Mouse (Mus musculus) MEL (cell line): ENCODE measurements around the gene Stra6. TPM values are rescaled to one million over a fixed set of nuclear protein-coding genes. Genes with fewer than 3 reads are reported as not detected.

Experiments
- DNase-seq: peaks from one replicate; pipeline ENCODE4 v3.0.0; 2011; ENCODE audit warnings: low read depth, low spot score
- H3K27ac ChIP-seq: 2 replicates; pipeline ENCODE4 v1.5.1; 2012; ENCODE audit warnings: low read depth, mild to moderate bottlenecking, control low read depth, low read length, moderate library complexity; ENCODE audit not compliant: control insufficient read depth
- H3K27me3 ChIP-seq, 2 experiments: fragments of 150-350 bp in 1 of 2; sonication (generic) in 1 of 2; 2 replicates each; pipeline ENCODE4 v1.6.1; 2012; ENCODE audit warnings: low read length in 2 of 2, mild to moderate bottlenecking in 2 of 2, improper control_type of control experiment in 1 of 2, moderate library complexity in 1 of 2; ENCODE audit not compliant: insufficient read depth in 2 of 2, control insufficient read depth in 1 of 2
- H3K36me3 ChIP-seq, 2 experiments: 2 replicates each; pipeline ENCODE4 v1.6.1; 2012 to 2014; ENCODE audit warnings: low read length in 2 of 2, improper control_type of control experiment in 1 of 2, inconsistent platforms in 1 of 2, mild to moderate bottlenecking in 1 of 2; ENCODE audit not compliant: insufficient read depth in 2 of 2, control insufficient read depth in 1 of 2
- H3K4me1 ChIP-seq, 2 experiments: fragments of 150-350 bp in 1 of 2; sonication (generic) in 1 of 2; 2 replicates each; pipeline ENCODE4 v1.6.1; 2012; ENCODE audit warnings: low read length in 2 of 2, improper control_type of control experiment in 1 of 2, mild to moderate bottlenecking in 1 of 2; ENCODE audit not compliant: insufficient read depth in 2 of 2, control insufficient read depth in 1 of 2
- H3K4me3 ChIP-seq, 2 experiments: fragments of 150-350 bp in 1 of 2; sonication (generic) in 1 of 2; 2 replicates each; pipeline ENCODE4 v1.5.1; 2012; ENCODE audit warnings: low read depth in 2 of 2, low read length in 2 of 2, mild to moderate bottlenecking in 2 of 2, moderate library complexity in 2 of 2, control low read depth in 1 of 2, improper control_type of control experiment in 1 of 2; ENCODE audit not compliant: control insufficient read depth in 1 of 2, insufficient read depth in 1 of 2
- H3K79me2 ChIP-seq: 2 replicates; pipeline ENCODE4 v1.6.1; 2012; ENCODE audit warnings: mild to moderate bottlenecking, low read length, moderate library complexity; ENCODE audit not compliant: control insufficient read depth, poor library complexity, insufficient read depth
- H3K9ac ChIP-seq: 2 replicates; pipeline ENCODE4 v1.6.1; 2012; ENCODE audit warnings: low read depth, mild to moderate bottlenecking, control low read depth, low read length, moderate library complexity; ENCODE audit not compliant: control insufficient read depth, poor library complexity, severe bottlenecking
- H3K9me3 ChIP-seq: fragments of 150-350 bp; sonication (generic); replicated peaks from 2 replicates; pipeline ENCODE4 v1.6.1; 2012; ENCODE audit warnings: mild to moderate bottlenecking, low read length, improper control_type of control experiment, moderate library complexity; ENCODE audit not compliant: insufficient read depth
- BHLHE40 ChIP-seq: IDR thresholded peaks from 2 replicates; pipeline ENCODE4 v1.6.1; 2012; ENCODE audit warnings: low read depth, mild to moderate bottlenecking, inconsistent platforms, low read length, improper control_type of control experiment, borderline replicate concordance
- CHD1 ChIP-seq: IDR thresholded peaks from 2 replicates; pipeline ENCODE4 v1.6.1; 2012; ENCODE audit warnings: low read depth, mild to moderate bottlenecking, inconsistent platforms, low read length, improper control_type of control experiment
- CTCF ChIP-seq, 3 experiments: IDR thresholded peaks in 2 of 3; conservative IDR thresholded peaks in 1 of 3; 2 replicates each; pipeline ENCODE4 v1.5.1; 2011 to 2012; ENCODE audit warnings: low read length in 3 of 3, low read depth in 2 of 3, mild to moderate bottlenecking in 2 of 3, improper control_type of control experiment in 1 of 3, inconsistent platforms in 1 of 3, mixed read lengths in 1 of 3, moderate library complexity in 1 of 3; ENCODE audit not compliant: control insufficient read depth in 1 of 3, insufficient read depth in 1 of 3, poor library complexity in 1 of 3, severe bottlenecking in 1 of 3
- E2F4 ChIP-seq: IDR thresholded peaks from 2 replicates; pipeline ENCODE4 v1.6.1; 2011; ENCODE audit warnings: low read depth, low read length, improper control_type of control experiment, borderline replicate concordance
- ELF1 ChIP-seq: IDR thresholded peaks from 2 replicates; pipeline ENCODE4 v1.6.1; 2014; ENCODE audit warnings: low read depth, mild to moderate bottlenecking, inconsistent platforms, low read length, improper control_type of control experiment, moderate library complexity
- HCFC1 ChIP-seq: IDR thresholded peaks from 2 replicates; pipeline ENCODE4 v1.6.1; 2012; ENCODE audit warnings: low read depth, mild to moderate bottlenecking, inconsistent platforms, low read length, improper control_type of control experiment, moderate library complexity
- KAT2A ChIP-seq: conservative IDR thresholded peaks from 2 replicates; pipeline ENCODE4 v1.6.1; 2012; ENCODE audit warnings: low read depth, low read length, improper control_type of control experiment, inconsistent platforms
- MAFK ChIP-seq: IDR thresholded peaks from 2 replicates; pipeline ENCODE4 v1.6.1; 2011; ENCODE audit warnings: low read depth, mild to moderate bottlenecking, low read length, improper control_type of control experiment, borderline replicate concordance
- MAX ChIP-seq: IDR thresholded peaks from 2 replicates; pipeline ENCODE4 v1.6.1; 2011; ENCODE audit warnings: low read length, improper control_type of control experiment
- MAZ ChIP-seq: IDR thresholded peaks from 2 replicates; pipeline ENCODE4 v1.6.1; 2012; ENCODE audit warnings: low read depth, mild to moderate bottlenecking, inconsistent platforms, low read length, improper control_type of control experiment
- MYB ChIP-seq: IDR thresholded peaks from 2 replicates; pipeline ENCODE4 v1.6.1; 2011; ENCODE audit warnings: mild to moderate bottlenecking, low read depth, low read length, improper control_type of control experiment
- MYC ChIP-seq: IDR thresholded peaks from 2 replicates; pipeline ENCODE4 v1.6.1; 2011; ENCODE audit warnings: low read depth, mild to moderate bottlenecking, low read length, improper control_type of control experiment, moderate library complexity
- NELFE ChIP-seq: IDR thresholded peaks from 2 replicates; pipeline ENCODE4 v1.6.1; 2011; ENCODE audit warnings: low read depth, low read length, improper control_type of control experiment
- NRF1 ChIP-seq: IDR thresholded peaks from 2 replicates; pipeline ENCODE4 v1.6.1; 2014; ENCODE audit warnings: low read depth, mild to moderate bottlenecking, inconsistent platforms, low read length, improper control_type of control experiment, moderate library complexity; ENCODE audit not compliant: poor library complexity, insufficient read depth, severe bottlenecking
- POLR2A ChIP-seq, 2 experiments: IDR thresholded peaks; 2 replicates each; pipeline ENCODE4 v1.6.1; 2011 to 2012; ENCODE audit warnings: low read length in 2 of 2, mild to moderate bottlenecking in 2 of 2, control low read depth in 1 of 2, improper control_type of control experiment in 1 of 2, low read depth in 1 of 2, moderate library complexity in 1 of 2; ENCODE audit not compliant: control insufficient read depth in 1 of 2, insufficient read depth in 1 of 2, poor library complexity in 1 of 2
- POLR2AphosphoS2 ChIP-seq: IDR thresholded peaks from 2 replicates; pipeline ENCODE4 v1.6.1; 2011; ENCODE audit warnings: low read length, improper control_type of control experiment
- POLR2AphosphoS5 ChIP-seq: IDR thresholded peaks from 2 replicates; pipeline ENCODE4 v1.6.1; 2012; ENCODE audit warnings: low read depth, borderline replicate concordance, mild to moderate bottlenecking, inconsistent platforms, low read length, moderate library complexity, mixed read lengths
- RCOR1 ChIP-seq: IDR thresholded peaks from 2 replicates; pipeline ENCODE4 v1.6.1; 2012; ENCODE audit warnings: low read depth, mild to moderate bottlenecking, inconsistent platforms, low read length, improper control_type of control experiment
- SIN3A ChIP-seq: IDR thresholded peaks from 2 replicates; pipeline ENCODE4 v1.6.1; 2012; ENCODE audit warnings: low read length, improper control_type of control experiment, inconsistent platforms
- SMC3 ChIP-seq: IDR thresholded peaks from 2 replicates; pipeline ENCODE4 v1.6.1; 2011; ENCODE audit warnings: low read depth, low read length, improper control_type of control experiment
- TCF12 ChIP-seq: IDR thresholded peaks from 2 replicates; pipeline ENCODE4 v1.6.1; 2014; ENCODE audit warnings: low read depth, mild to moderate bottlenecking, inconsistent platforms, low read length, improper control_type of control experiment, moderate library complexity
- UBTF ChIP-seq: IDR thresholded peaks from 2 replicates; pipeline ENCODE4 v1.6.1; 2012; ENCODE audit warnings: low read depth, mild to moderate bottlenecking, inconsistent platforms, low read length, improper control_type of control experiment, moderate library complexity, borderline replicate concordance; ENCODE audit not compliant: insufficient read depth
- ZC3H11A ChIP-seq: IDR thresholded peaks from 2 replicates; pipeline ENCODE4 v1.6.1; 2012; ENCODE audit warnings: low read depth, mild to moderate bottlenecking, inconsistent platforms, low read length, improper control_type of control experiment
- ZKSCAN1 ChIP-seq: IDR thresholded peaks from 2 replicates; pipeline ENCODE4 v1.6.1; 2012; ENCODE audit warnings: low read depth, mild to moderate bottlenecking, inconsistent platforms, low read length, improper control_type of control experiment, moderate library complexity
- ZMIZ1 ChIP-seq: IDR thresholded peaks from 2 replicates; pipeline ENCODE4 v1.6.1; 2012; ENCODE audit warnings: low read depth, mild to moderate bottlenecking, inconsistent platforms, low read length, improper control_type of control experiment, moderate library complexity
- ZNF384 ChIP-seq: IDR thresholded peaks from 2 replicates; pipeline ENCODE4 v1.6.1; 2012; ENCODE audit warnings: low read depth, mild to moderate bottlenecking, inconsistent platforms, low read length, improper control_type of control experiment
- polyA plus RNA-seq, 2 experiments: library from polyadenylated mRNA; stranded (reverse) in 1 of 2; unstranded in 1 of 2; fragments of >175 nt in 1 of 2; fragments of >200 nt in 1 of 2; gene quantifications; 2 replicates each; pipeline versions ENCODE4 v1.2.1 to v1.2.4; 2012; ENCODE audit warnings: low replicate concordance in 2 of 2, low read depth in 1 of 2; ENCODE audit not compliant: insufficient read length in 2 of 2, insufficient read depth in 1 of 2, missing spikeins in 1 of 2
- total RNA-seq: library from RNA; depleted of rRNA; stranded (reverse); fragments of 300-350 nt; gene quantifications from 2 replicates; pipeline ENCODE4 v1.2.3, GENCODE M21; 2012

Stra6 gene
- total and polyA plus RNA-seq, 3 experiments: not detected

DNA sequence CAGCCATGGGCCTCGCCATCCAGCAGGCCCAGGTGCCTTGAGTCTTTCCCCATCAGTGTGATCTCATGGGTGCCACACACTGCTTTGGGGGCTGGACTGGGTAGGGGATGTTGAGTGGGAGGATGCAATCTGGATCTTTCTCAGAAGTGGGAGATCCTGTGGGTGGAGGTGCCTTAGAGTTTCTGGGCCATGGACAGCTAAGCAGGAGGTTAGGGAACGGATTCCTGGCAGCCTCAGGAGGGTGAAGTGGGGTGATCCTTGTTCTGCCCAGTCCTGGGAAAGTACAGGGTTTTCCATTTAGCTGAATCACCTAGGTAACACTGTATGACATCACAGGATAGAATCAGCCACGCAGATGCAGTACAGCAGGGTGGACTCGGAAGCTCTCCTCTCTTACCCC is 38.4 kb downstream of the Stra6 start:
- no peak overlapping the region for H3K9ac ChIP-seq
- H3K4me1 ChIP-seq: no peaks in the 10 kb centered on the region
- H3K27ac ChIP-seq: no peak overlapping the region
- DNase-seq: no peak
- H3K36me3 ChIP-seq: no peaks in the 10 kb centered on the region
- TF ChIP-seq RCOR1: no peak
- no peak for TF ChIP-seq NELFE
- no peak for TF ChIP-seq CHD1
- TF ChIP-seq MAZ: no peak
- TF ChIP-seq HCFC1: no peak
- TF ChIP-seq MYB: no peak
- no peak for TF ChIP-seq UBTF
- TF ChIP-seq MAX: no peak
- no peak for TF ChIP-seq MAFK
- TF ChIP-seq ZNF384: no peak
- H3K4me3 ChIP-seq: no peak overlapping the region
- H3K79me2 ChIP-seq: no peaks in the 10 kb centered on the region
- H3K27me3 ChIP-seq: peaks cover 4 to 13% of the 10 kb centered on the region in 2 experiments
- H3K9me3 ChIP-seq: no peaks in the 10 kb centered on the region

DNA sequence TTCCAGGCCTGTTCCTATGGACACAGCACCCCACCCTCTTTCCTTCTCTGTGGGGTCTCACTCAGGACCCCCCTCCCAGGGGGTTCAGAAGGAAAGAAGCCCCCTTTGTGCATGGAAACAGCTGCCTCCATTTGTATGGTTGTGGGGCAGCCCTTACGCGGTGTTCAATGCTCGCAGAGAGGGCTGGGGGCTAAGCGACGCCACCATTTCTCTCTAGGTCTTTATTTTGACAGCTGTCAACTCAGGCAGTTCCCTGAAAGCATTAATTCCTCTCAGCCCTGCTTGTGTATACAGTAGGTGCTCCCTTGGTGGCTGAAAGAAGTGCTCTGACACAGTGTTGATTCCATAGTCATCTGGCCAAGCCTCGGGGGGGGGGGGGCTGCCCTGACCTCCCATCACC is 40.1 kb downstream of the Stra6 start:
- TF ChIP-seq SMC3 (no peak), ZMIZ1 (no peak), MYC (no peak), BHLHE40 (no peak)
- Histone ChIP-seq H3K4me1 (no peaks in the 10 kb centered on the region), H3K27ac (no peak overlapping the region), H3K36me3 (no peaks in the 10 kb centered on the region), H3K9ac (no peak overlapping the region), H3K27me3 (peaks cover 4 to 7% of the 10 kb centered on the region in 2 experiments), H3K9me3 (no peaks in the 10 kb centered on the region), H3K79me2 (no peaks in the 10 kb centered on the region), H3K4me3 (no peak overlapping the region)
- DNase-seq: no peak

DNA sequence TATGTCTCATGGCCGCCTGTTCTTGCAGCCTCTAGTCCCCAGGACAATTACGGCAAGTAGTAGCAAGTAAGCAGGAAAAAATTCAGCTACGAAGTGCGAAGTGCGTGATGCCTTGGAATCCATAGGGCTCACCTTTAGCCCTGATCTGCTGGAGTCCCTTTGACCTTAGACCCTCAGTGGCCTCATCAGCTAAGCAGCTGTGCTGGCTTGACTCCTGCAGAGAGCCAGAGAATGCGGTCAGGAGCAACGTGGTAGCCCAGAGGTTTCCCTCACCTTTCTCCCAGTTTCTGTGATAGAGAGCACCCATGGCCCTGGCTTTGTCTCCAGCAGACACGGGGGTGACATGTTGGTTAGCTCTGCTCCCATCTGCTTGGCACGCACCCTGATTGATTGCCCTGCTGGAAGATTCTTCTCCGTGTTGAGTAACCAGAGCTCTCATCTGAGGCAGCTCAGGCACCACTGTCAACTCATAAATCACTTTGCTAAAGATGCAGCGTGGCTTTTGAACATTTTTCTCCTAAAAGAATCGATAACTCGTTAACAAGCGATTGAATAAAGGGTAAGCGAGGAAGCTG is 42.1 kb downstream of the Stra6 start:
- H3K27ac ChIP-seq: no peak overlapping the region
- H3K4me1 ChIP-seq: no peaks in the 10 kb centered on the region
- TF ChIP-seq SMC3 (no peak), ELF1 (no peak), MAFK (no peak), CHD1 (no peak), ZNF384 (no peak), POLR2AphosphoS2 (no peak), TCF12 (no peak), ZKSCAN1 (no peak), CTCF (IDR thresholded peaks at IDR 0.05 in 2 of 3, conservative IDR thresholded peaks at IDR 0.05 in 1 of 3; ENCODE audit: control insufficient read depth in 1 of 3, insufficient read depth in 1 of 3, low read depth in 2 of 3, low read length in 3 of 3, poor library complexity in 1 of 3, severe bottlenecking in 1 of 3) (no peak), POLR2AphosphoS5 (no peak), NRF1 (no peak), E2F4 (no peak), POLR2A (IDR thresholded peaks at IDR 0.05; ENCODE audit: control insufficient read depth in 1 of 2, insufficient read depth in 1 of 2, low read depth in 1 of 2, low read length in 2 of 2, poor library complexity in 1 of 2) (no peak), MAX (no peak), NELFE (no peak), MAZ (no peak), SIN3A (no peak), KAT2A (no peak), ZC3H11A (no peak)
- TF ChIP-seq, all 39 proteins: peak for 0
- DNase-seq: no peak
- no peaks in the 10 kb centered on the region for H3K36me3 ChIP-seq
- H3K27me3 ChIP-seq: peaks cover 4 to 9% of the 10 kb centered on the region in 2 experiments
- no peaks in the 10 kb centered on the region for H3K79me2 ChIP-seq
- H3K9ac ChIP-seq: no peak overlapping the region
- H3K9me3 ChIP-seq: no peaks in the 10 kb centered on the region
- H3K4me3 ChIP-seq: no peak overlapping the region
